Mouse (Mus musculus): ENCODE results near the gene B020004J07Rik.
"Not testable (repeated sequence)": the region's sequence is repeated elsewhere in the genome, so short reads cannot be mapped to it uniquely, and the experiment has no call there.

Gene B020004J07Rik

DNA sequence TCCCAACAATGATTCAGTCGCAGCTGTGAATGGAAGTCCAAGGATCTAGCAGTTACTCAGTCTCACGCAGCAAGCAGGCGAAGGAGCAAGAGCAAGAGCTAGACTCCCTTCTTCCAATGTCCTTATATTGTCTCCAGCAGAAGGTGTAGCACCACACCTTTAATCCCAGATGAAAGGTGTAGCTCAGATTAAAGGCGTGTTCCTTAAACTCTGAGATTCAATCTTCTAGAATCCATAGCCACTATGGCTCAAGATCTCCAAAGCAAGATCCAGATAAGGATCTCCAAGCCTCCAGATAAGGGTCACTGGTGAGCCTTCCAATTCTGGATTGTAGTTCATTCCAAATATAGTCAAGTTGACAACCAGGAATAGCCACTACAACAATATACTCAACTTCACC lies at the start of gene B020004J07Rik:
Gene B020004J07Rik, minus strand, starts transcription at position 101 of the 400 bp plus-strand sequence.
- in situ Hi-C loops (cut with MboI; ENCODE audit: low sequenced_read_pairs): not testable (repeated sequence)

DNA sequence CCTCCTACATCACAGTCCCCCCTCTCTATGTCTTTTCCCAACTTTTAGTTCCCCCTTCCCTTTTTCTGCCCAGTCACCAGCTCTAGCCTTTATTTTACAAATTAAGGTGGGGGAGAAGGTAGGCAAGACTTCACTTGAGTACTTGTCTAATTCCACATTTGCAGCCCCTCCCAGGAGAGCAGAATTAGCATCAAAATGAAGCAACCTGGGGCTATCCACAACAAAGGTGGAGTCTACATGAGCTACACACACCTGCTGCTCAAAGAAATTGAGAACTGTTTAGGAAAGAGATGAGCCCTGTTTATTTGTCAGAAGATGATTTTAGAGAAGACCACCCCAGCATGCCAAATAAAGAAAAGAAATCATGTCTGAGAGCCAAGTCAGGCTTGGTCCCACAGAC lies 45.6 kb upstream of the B020004J07Rik start:
- in situ Hi-C loops (cut with MboI; ENCODE audit: low sequenced_read_pairs): no loop called here

DNA sequence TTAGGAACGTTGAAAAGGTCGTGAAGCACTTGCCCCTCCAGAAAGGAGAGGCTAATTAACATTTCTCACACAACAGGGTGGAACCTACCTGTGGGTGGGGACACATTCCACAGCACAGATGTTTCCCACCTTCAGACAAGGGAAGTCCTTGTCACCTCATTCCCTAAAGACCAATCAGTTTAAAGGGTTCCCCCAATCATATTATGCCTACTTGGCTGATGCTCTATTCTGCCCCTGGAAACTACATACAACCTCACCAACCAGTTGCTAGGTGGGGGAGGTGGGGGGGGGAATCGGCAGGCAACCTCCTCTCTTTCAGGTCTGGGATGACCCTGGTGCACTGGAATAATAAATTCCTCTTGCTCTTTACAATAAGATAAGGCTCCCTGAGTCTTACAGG lies 39.8 kb upstream of the B020004J07Rik start:
- in situ Hi-C loops (cut with MboI; ENCODE audit: low sequenced_read_pairs): no loop called here

DNA sequence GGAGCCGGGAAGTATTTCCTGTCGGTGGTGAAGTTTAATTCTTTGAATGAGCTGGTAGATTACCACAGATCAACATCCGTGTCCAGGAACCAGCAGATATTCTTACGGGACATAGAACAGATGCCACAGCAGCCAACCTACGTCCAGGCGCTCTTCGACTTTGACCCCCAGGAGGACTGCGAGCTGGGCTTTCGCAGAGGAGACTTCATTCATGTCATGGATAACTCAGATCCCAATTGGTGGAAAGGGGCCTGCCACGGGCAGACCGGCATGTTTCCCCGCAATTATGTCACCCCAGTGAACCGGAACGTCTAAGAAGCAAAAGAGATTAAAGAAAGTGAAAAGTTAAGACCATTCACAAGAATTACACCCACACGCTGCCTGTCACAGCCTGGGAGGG lies 31.9 kb upstream of the B020004J07Rik start:
- in situ Hi-C loops (cut with MboI; ENCODE audit: low sequenced_read_pairs): not testable (repeated sequence)

DNA sequence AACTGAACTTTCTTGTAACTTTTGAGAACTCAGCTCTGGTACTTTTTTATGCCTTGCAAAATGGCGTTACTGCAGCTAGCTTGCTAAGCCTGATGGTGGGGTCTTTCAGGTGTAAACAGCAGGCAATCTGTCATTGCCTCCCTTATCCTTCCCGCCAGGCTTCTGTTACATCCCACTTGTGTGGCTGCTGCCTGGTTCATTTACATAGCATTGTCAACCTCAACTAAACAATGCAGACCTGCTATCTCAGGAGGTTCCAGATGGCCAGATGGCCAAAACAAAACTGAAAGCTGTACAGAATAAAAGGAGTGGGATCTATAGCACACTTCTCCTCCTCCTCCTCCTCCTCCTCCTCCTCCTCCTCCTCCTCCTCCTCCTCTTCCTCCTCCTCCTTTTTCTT lies 28.2 kb upstream of the B020004J07Rik start:
- in situ Hi-C loops (cut with MboI; ENCODE audit: low sequenced_read_pairs): not testable (repeated sequence)

DNA sequence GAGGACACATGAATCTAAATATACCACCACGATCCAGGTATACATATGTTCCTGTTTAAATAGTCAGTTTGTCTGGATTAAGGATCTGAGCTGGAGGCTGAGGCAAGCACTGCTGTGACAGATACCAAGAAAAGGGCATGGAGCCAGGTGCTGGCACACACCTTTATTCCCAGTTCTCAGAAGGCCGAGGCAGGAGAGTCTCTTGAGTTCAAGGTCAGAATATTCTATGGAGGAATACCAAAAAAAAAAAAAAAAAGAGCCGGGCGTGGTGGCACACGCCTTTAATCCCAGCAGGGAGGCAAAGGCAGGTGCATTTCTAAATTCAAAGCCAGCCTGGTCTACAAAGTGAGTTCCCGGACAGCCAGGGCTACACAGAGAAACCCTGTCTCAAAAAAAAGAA lies 18.5 kb upstream of the B020004J07Rik start:
- in situ Hi-C loops (cut with MboI; ENCODE audit: low sequenced_read_pairs): no loop called here

DNA sequence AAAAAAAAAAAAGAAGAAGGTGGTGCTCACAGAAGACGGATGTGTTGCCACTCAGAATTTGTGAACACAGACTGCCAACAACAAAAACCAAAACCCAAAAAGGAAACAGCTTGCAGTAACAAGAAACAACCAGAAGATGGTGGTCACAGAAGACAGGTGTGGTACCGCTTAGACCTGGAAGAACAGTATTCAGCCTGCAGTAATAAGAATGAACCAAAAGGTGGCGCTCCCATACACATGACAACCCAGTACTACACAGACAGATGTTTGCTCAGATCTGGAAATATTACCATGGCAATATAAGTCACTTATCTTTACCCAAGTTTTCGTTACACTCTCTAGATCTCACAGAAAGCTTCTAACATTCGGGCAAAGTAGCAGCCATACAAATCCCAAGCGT lies 17.1 kb upstream of the B020004J07Rik start:
- in situ Hi-C loops (cut with MboI; ENCODE audit: low sequenced_read_pairs): no loop called here

DNA sequence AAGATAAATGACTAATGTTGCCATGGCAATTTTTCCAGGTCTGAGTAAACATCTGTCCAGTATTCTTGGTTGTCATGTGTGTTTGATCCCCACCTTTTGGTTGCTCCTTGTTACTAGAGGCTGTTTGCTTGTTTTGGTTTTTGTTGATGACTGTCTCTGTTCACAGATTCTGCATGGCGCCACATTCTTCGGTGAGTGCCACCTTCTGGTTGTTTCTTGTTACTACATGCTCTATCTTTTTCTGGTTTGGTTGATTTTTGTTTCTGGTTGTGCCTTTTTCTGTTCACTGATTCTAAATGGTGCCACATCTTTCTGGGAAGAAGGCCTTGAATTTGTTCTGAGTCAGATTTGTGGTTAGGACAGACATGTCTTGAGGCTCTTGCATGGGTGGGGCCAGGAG lies 7.1 kb upstream of the B020004J07Rik start:
- in situ Hi-C loops (cut with MboI; ENCODE audit: low sequenced_read_pairs): no loop called here

Data from CH12F3 (cell line).